Mouse (Mus musculus) embryo, embryonic 11 days (tissue): ENCODE measurements at regions not wholly inside any gene's neighbourhood (a gene's known extent, or its start where the extent isn't known, plus 50 kb on each side); places are given as distances from the start of the nearest gene placed in this dataset.

ENCODE experiments used
- DNase-seq: peaks from one replicate; pipeline ENCODE4 v3.0.0-alpha.2; 2015

DNA sequence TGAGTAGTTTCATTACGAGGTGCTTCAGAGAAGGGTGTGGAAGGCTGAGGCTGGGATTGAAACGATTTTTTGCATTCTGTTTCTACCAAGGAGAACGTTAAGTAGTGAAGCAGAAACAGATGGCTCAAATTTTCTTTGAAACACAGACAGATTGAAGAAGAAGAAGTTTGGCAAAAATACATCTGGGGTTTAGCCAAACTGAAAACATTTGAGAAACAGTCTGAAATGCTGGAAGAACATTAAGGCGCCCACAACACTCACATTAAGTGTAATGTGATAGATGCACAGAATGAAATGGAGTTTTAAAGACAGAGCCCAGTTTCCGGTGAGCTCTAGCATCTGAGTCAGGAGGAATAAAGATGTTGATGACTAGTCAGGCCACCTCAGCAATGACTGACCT is 275.5 kb downstream of the Gm5447 start:
- DNase-seq: no peak

- no peak for DNase-seq
These were observed 280.0 kb downstream of the Gm5447 start for GRCm38 (mm10) chr13:31254016-31254415.

DNA sequence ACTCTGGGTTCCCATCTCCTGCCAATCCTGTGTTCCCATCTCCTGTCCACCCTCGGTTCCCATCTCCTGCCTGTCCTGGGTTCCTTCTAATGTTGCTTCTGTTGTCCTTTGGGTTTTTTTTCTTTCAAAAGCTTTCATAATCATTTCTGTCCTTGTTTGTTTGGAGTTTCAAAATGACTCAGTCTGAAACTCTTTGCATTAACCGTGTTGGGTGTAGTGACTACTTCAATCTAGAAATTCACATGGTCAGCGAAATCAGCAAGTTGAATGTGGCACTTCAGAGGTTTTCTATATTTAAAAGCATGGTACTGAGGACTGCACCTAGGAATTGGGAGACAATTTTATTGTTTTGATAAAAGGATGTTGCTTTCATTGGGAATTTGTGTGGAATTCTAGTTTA is 280.7 kb downstream of the Gm5447 start:
- no peak for DNase-seq

DNA sequence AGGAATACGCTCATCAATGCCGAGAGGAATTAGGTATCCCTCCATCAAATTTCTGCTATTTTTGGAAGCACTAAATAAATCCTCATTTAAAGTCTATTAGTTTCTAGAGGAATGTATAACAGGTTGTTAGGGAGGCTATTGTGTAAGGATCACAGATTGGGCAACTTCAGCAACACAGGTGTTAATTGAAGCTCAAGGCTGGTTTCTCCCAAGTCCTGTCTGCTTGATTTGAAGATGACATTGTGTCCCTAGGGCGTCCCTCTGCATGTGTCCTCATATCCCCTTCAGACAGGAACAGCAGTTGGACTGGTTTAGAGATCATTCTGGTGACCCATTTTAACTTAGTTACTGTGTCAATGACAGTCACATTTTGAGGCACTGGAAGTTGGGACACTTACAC is 281.5 kb downstream of the Gm5447 start:
- no peak for DNase-seq

- DNase-seq: no peak
These were observed 288.1 kb upstream of the Foxq1 start for GRCm38 (mm10) chr13:31267865-31268264.

- peak; percentile 12 for DNase-seq
These were observed 279.8 kb upstream of the Foxq1 start for GRCm38 (mm10) chr13:31276005-31276644.

GRCm38 (mm10) chr13:31290630-31291029 is 265.3 kb upstream of the Foxq1 start:
- no peak for DNase-seq

DNA sequence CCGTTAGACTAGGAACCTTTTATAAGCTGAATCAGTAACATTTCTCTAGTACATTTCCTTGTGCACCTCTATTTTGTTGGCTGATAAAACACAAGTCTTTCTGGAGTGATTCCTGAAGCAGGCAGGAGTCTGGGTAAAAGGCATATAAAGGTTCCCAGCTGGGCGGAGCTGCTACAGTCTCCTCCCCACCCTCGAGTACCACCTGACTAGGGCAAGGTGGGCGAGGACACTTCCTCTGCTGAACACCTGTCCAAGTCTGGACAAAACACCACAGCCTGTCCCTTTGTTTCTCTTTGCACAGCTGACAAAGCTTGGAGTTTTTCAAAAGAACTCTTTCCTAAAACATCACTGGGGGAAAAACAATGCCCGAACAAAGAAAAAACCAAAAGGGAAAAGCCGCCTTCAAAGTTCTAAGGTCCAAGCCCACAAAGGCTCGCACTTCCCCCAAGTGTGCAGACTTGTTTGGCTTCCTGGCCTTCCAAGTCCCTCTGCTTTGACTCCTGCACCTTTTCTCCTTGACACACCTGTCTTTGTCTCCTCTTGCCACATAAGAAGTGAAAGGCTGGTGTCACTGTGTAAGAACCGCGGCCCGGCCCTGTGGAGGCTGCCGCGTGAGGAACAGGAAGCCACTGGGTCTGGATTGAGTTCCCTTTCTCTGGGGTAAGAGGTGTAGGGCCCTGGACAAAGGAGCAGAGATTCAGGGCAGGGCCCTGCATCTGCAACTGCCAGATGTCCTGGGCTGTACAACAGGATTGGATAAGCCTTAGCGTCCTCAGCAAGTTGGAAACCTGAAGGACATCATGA is 263.1 kb upstream of the Foxq1 start:
- DNase-seq: no peak

- no peak for DNase-seq
These were observed 261.9 kb upstream of the Foxq1 start for GRCm38 (mm10) chr13:31294011-31294410.

DNA sequence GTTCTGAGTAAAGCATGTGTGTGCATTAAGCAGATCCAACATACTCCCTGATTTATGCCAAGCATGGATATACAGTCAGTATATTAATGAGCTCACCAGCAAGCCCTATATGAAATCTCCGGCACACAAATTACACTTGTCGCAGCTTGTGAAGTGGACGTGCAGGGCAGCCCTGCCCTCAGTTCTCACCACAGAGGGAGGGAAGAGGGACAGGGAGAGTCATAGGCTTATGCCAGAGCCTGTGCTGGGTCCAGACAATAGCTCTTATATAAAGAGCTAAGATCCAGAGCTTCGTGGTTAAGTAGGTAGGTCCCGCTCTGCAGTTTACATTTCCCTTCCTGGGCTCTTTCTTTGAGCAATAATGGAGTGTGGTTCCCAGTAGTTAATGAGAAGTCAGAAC is 252.7 kb upstream of the Foxq1 start:
- DNase-seq: no peak

DNA sequence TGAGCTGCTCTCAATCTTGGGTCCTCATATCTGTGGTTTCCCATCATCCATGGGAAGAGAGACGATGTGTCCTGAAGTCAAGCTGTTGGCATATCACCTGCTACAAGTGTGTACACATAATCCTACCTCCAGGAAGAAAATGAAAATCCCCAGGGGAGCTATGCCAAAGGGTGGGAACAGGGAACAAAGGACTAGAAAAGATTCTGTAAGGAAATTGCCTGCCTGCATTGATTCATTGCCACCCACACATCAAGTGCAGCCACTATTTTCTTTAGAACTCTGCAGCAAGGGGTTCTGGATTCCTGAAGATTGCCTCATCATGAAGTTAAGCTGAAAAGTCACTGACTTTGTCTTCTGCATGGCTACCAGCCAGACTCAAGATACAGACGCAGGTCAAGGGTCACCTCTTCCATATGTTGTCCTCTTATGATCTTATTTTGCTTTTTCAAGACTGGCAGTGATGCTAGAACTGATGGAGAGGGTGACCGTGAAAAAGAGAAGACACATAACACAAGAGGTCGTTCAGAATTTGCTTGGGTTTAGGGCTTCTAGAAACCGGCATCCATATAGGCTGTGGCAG is 251.6 kb upstream of the Foxq1 start:
- DNase-seq: no peak

- no peak for DNase-seq
These were observed 246.8 kb upstream of the Foxq1 start for GRCm38 (mm10) chr13:31309083-31309621.

DNA sequence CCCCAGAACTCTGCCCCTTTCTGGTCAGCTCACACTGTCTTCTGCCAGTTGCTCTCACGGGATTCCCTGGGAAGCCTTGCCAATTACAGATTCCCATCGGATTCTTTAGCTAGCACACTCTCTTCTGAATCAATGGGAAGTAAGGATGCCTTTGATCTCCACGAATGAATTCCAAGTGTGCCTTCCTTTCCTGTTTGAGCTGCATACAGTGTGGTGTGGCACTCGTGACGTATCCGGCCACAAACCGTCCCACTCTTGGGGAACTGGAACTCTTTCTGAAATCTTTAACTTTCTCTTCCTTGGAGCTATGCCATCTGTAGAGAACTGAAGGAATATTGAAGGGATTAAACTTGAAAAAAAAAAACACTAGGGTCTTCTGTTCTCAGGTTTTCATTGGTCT is 243.2 kb upstream of the Foxq1 start:
- no peak for DNase-seq

DNA sequence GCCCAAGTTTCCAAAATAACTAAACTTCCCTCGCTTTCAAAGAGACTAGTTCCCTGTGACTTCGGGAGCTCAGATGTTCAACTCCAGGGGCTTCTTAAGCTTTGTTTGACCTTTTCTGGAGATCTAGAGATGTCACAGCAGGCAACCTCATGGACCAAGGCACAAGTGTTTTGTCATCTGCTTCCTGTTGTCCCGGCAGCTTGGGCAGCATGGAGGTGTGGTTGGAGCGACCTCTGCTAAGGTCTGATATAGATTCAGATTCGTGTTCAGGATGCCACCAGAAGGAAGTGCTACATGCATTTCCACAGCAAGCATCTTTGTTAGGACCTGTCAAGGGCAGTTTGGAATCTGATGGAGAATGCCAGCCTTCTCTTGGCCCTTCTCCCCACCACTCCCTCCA is 242.1 kb upstream of the Foxq1 start:
- DNase-seq: no peak

DNA sequence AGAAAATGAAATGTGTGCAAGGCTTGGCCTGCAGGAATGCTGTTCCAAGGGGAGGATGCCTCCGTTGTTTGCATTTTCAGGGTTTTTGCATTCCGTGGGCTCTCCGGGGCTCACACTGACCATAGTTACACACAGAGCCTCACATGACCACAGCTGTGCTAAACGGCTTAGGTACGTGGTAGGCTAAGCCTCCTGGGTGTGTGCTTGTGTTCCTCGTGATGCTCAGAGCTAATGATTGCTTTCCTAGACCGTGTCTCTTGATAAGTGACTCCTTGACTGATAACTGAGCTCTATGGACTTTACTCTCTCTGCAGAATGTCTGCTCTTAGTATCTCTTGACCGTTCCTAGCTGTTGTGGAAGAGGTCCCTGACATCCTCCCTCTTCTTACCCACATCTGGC is 238.9 kb upstream of the Foxq1 start:
- no peak for DNase-seq

DNA sequence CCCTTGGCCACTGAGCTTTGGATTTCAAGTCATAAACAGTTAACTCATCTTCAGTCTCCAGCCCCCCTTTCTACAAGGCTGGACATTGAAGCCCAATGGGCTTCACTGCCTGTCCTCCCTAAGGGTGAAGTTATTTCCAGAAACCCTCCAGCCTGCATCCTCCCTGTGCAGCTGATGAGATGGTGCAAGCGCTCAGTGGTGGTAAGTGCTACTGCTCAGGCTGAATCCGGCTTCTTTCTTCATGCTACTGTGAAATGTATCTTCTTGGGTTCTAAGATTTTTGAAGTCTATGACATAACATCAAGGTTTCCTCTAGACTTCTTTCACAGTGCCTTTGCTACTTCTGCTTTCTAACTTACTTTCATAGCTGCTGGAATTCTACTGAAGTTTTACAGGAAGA is 237.9 kb upstream of the Foxq1 start:
- no peak for DNase-seq

GRCm38 (mm10) chr13:31321411-31321810 is 234.5 kb upstream of the Foxq1 start:
- DNase-seq: no peak

DNA sequence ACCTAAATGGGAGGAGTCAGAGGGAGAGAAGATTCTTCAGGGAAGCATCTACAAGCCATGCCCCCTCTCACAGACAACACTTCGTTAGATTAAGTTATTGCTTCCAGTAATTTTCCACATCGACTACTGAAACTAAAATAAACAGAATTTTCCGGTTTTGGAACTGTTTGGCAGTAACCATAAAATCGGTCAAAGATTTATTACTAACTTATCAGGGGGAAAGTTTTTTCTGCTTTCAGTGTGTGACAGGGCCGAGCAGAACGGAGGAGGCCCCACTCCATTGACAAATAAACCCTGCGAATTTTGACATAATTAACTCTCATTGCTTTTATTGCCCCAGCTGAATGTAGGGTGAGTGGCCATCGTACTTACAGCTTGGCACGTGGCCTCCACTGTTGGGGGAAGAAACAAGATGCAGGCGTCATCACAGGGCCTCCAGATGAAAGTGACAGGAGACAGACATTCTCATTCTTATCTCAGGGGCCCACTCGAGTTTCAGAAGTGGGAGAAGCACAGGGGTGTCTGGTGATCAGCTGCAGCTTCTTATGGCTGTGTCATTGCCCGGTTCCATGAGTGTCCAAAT is 229.6 kb upstream of the Foxq1 start:
- DNase-seq: no peak

DNA sequence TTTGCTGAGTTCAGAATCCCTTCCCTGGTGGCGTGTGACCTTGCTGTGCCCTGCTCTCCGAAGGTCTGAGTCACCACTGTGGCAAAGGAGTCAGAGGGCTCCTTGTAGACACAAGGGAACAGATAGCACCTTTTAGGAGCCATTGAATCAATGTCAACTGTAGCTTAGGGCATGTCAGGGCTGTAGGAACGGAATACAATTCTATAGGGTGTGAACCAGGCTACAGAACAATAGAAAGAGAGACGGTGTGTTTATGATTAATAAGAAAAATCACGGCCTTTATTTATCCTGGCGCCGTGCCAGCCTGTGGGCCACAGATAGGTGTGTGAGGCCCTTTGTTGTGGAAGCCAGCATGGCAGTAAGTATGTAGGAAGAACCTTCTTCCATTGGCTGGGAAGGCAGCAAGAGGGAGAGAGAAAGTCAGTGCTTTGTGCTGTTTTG is 228.4 kb upstream of the Foxq1 start:
- no peak for DNase-seq

GRCm38 (mm10) chr13:31328756-31329155 is 227.2 kb upstream of the Foxq1 start:
- DNase-seq: no peak

DNA sequence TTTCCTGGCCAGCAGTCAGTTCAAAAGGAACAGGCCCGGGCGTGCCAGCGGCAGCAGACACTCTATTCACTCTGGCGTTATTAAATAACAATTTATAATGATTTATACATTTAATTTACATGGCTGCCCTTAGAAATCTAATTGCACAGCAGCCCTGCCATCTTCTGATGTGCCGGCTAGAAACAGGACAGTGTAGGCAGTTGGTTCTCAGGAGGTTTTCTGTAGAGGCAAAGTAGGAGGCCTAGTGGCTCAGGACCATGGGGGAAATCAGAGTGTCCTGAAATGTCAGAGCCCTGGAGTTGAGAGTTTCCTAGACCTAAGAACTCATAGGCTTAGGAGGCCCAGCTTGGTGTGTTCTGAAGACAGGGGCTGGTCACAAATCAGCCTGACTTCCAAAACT is 225.2 kb upstream of the Foxq1 start:
- no peak for DNase-seq

GRCm38 (mm10) chr13:31334981-31335380 is 221.0 kb upstream of the Foxq1 start:
- DNase-seq: no peak

GRCm38 (mm10) chr13:31337631-31338030 is 218.3 kb upstream of the Foxq1 start:
- no peak for DNase-seq

GRCm38 (mm10) chr13:31339386-31339785 is 216.5 kb upstream of the Foxq1 start:
- DNase-seq: no peak
